Mouse (Mus musculus) R1 (cell line): Measurements from ENCODE around the gene Psmd5.

Experiments
- DNase-seq: peaks from one replicate; pipeline ENCODE4 v3.0.0-alpha.2; 2018; ENCODE audit warnings: low read depth, low spot score

Psmd5 gene

DNA sequence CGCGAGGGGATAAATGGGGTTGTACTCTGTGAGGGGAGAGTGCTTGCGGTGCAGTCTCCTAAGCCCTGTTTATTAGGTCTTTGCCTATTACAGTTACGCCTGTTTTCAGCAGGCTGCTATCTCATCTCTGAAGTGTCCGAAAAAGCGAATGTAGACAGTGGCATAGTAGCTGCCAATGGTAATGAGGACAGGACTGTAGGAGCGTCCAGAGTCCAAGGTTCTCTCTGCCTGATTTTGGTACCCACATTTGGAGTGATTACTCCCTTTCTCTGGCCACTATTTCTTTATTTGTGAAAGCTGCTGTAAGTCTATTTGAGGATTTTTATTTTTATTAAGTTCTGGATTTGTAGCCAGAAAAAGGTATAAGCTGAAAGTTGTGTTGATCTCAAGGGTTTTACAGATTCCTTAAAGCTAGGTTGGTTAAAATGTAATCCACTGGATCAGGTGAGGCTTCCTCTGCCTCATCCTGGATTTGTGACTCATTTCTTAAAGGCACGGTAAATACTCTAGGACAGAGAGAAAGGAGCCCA is at the start of gene Psmd5:
Gene Psmd5 (minus strand): TSS at position 153 of the 530 bp plus-strand sequence.
- no peak for DNase-seq

GRCm38 (mm10) chr2:34922729-34923128 is 48.0 kb upstream of the Psmd5 start:
- peak; percentile 68 for DNase-seq

DNA sequence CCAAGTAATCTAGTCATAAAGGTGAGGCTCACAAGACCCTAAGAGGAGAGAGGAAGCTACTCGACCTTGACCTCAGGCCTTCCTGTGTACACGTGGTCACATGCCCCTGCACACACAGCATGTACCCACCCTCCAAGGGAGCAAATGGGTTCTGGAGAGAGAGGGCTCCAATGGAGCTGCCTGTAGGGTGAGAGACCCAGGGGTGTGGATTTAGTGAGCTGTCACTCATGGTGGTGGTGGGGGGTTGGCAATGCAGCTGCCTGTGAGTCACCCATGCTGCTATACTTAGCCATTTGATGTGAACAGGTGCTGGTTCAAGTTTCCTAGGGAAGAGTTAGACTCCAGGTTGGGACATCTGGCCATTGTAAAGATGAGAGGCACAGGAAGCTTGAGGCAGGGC is 45.4 kb upstream of the Psmd5 start:
- peak; percentile 79 for DNase-seq

DNA sequence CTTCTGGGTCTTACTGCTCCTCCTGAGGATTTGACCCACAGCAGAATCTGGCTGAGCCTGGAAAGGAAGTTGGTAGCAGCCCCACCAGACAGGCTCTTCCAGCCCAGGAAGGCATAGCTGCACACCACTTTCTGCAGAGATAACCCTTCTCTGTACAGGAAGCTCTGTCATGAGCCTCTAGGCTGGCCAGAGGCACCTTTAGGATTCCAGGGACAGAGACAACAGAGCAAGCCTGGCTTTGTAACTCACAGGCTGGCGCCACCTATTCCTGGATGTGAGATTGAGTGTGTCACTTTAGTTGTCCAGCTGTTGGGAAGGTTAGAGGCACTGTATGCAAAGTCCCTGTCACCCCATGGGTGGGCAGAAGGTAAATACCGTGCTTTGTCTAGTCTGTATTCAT is 40.3 kb upstream of the Psmd5 start:
- DNase-seq: no peak

DNA sequence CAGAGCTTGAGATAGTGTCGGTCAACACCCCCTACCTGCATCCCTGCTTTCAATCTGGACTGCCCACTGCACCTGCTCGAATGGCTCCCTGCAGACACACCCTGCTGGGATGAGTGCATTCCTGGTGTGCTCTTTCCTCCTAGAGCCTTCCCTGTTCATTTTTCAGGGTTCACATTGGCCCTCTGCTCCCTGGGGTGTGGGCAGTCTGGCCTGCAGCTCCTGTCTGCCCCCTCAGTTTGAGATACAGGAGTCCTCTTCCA is 40.0 kb upstream of the Psmd5 start:
- DNase-seq: no peak

- DNase-seq: peak; percentile 39
Observed at GRCm38 (mm10) chr2:34914069-34914822, 39.5 kb upstream of the Psmd5 start.

DNA sequence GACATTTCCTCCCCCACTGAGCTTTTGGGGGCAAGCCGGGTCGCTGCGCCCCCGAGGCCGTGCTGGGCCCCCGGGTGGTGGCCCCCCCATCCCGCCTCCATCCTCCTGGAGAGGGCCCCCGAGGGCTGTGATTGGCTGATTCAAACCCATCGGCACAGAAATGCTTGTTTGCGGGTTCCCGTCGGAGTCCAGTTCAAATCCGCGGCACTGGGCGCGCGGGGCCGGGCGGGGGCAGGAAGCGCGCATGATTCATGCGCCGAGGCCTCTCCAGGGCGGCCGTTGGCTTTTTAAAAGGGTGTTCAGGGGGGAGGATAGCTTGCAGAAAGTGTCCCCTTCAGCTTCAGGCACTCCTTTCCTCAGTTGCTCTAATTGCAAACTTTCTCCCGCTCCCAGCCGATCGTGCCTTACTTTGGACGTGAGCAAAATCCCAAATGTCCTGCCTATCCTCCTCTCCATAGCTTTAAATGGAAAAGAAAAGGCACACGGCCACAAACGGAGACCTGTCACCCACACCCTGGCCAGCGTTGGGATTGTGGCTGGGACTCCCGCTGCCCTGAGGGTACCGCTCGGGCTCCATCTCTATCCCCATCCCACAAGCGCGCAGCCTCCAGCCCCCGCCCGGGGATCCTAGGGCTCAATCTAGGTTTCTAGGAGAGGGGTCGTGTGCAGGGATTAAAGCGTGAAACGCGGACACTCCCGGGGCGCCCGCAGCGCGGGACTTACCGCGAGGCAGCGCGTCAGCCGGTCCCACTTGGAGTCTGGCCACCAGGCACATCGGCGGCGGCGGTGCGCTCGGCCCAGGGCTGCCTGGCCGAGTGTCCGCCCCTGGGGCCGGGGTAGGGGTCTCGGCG is 38.7 kb upstream of the Psmd5 start, which contains the start of gene Phf19:
Gene Phf19 (minus strand): TSS at position 809 of the 851 bp plus-strand sequence.
- peak; percentile 45 for DNase-seq

DNA sequence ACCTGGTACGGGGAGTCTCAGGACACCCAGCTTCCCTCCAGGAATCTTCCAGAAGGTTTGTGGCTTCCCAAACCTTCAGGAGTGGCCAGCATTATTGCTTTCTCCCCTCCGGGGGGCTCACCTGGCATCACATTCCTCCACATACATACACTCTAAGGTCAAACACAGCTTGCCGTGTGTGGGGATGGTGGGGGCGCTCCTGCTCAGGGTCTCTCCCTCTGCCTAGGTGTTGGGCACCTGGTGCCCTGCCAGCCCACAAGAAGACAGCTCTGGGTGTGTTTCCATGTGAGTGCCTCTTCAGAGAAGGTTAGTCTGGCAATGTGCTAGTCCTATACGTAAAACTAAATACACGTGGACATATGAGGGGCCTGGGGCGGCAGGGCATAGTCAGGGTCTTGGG is 37.8 kb upstream of the Psmd5 start:
- no peak for DNase-seq

DNA sequence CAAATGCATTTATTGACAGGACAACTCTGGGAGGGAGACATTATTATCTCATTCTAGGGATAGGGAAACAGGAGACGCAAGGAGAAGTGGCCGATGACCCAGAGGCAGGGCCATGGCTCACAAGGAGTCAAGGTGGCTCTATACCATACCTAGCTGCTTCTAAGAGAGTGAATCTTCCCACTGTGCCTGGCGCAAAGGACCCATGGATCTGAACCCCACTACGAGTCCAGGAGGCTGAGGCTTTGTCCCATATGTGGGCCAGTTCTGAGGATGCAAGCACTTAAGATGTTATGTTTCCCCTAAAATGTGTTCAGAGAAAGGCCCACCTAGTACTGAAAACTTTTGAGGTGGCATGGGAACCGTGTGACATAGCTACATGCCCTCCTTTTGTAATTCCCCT is 37.1 kb upstream of the Psmd5 start:
- DNase-seq: no peak

GRCm38 (mm10) chr2:34909719-34910118 is 35.0 kb upstream of the Psmd5 start:
- DNase-seq: no peak

GRCm38 (mm10) chr2:34906861-34907604 is 32.3 kb upstream of the Psmd5 start:
- peak; percentile 74 for DNase-seq

DNA sequence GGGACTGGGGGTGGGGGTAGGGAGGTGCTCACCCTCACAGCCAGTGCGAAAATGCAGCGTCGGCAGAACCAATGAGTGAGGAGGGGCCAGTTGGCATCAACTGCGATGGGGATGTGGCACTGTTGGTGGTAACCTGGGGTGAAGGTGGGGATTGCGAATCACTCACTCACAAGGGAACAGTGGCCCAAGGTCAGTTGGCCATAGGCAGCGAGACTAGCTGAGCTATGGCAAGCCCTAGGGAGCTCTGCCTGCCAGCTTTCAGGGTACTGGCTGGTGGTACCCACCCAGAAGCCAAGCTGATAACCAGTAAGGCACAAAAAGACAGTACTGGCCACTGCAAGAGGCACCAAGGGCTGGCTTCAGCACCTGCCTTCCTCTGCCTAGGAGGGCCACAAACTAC is 31.7 kb upstream of the Psmd5 start:
- no peak for DNase-seq

GRCm38 (mm10) chr2:34904849-34905542 is 30.2 kb upstream of the Psmd5 start:
- peak; percentile 99 for DNase-seq

DNA sequence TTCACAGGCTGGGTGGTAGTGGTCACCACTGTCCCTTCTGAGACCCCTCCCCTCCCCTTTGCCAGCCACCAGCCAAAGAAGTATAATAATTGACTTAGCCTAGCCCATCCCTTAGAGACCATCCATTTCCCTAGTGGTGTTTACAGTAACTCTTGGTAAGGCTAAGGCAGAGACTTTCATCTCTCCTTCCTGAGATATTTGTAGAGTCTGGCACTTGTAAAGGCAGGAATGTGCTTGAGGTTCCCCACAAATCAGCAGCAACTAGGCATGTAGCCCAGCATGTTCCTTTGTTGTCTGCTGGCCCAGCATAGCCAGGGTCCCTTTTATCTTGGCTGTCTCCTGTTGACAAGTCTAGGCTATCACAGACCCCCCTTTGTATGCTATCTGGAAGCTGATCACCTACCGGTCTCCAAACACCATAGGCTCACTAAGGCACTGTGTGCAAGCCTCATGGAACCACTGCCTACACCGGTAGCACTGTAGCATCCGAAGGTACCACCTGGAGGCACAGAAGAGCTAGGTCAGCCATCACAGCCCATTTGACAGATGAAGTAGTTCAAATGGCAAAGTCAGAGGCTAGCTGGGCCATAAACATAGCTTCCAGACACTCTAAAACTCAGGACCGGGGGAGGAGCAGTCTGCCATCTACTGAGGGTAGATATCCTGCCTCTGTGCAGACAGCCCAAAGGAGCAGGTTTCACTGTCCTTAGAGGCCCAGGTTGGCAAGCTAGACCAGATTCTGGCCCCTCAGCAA is 29.1 kb upstream of the Psmd5 start:
- DNase-seq: no peak

GRCm38 (mm10) chr2:34903191-34903590 is 28.4 kb upstream of the Psmd5 start:
- no peak for DNase-seq

GRCm38 (mm10) chr2:34902731-34903130 is 28.0 kb upstream of the Psmd5 start:
- DNase-seq: no peak

DNA sequence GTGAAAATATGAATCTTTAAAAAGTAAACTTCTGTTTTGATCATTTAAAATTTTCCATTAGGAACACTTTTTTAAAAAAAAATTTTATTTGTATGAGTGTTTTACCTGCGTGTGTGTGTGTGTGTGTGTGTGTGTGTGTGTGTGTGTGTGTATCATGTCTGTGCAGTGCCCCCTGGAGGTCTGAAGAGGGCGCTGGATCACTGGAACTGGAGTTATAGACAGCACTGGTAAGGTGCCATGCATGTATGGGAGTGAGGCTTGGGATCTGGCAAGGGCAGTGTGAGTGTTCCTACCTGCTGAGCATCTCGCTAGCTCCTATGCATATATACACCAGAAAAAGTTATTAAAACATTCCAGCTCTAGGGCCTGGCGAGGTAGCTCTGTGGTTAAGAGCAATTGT is 27.0 kb upstream of the Psmd5 start:
- DNase-seq: peak; percentile 63

DNA sequence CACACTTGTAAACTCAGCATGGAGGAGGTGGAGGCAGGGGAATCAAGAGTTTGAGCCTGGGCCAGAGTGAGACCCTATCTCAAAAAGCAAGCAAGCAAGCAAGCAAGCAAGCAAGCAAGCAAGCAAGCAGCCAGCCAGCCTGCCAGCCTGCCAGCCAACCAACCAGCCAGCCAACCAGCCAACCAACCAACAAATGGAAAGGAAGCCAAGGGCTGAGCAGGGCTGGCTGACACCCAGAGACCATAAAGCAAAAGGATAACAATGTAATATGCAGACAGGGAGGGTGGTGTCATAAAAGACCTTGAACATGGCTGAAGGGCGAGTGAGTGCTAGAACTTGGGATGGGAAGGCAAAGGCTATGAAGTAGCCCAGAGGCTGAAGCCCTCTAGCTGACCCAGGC is 25.6 kb upstream of the Psmd5 start:
- no peak for DNase-seq

GRCm38 (mm10) chr2:34899682-34900081 is 24.9 kb upstream of the Psmd5 start:
- no peak for DNase-seq

GRCm38 (mm10) chr2:34897820-34898219 is 23.1 kb upstream of the Psmd5 start:
- peak; percentile 81 for DNase-seq
